Mouse (Mus musculus) liver, embryonic 11.5 days (tissue): Measurements from ENCODE around the gene Nrg3. TPM values are rescaled to one million over a fixed set of nuclear protein-coding genes. Genes with fewer than 3 reads are reported as not detected.

ENCODE experiments used
- ATAC-seq: fragments of 200-750 bp; cut with Nextera tagmentation; replicated peaks from 2 replicates; pipeline ENCODE4 v1.8.0; 2017; ENCODE audit warnings: moderate number of reproducible peaks, mild to moderate bottlenecking, moderate TSS enrichment, moderate library complexity; ENCODE audit not compliant: low FRiP score
- DNase-seq: peaks from one replicate; pipeline ENCODE4 v3.0.0-alpha.2; 2017; ENCODE audit warnings: low spot score
- H3K27ac ChIP-seq: fragments of 300-500 bp; sonication (generic); 2 replicates; pipeline ENCODE4 v1.5.1; 2014; ENCODE audit warnings: mild to moderate bottlenecking, low read depth, low read length, control low read depth
- H3K27me3 ChIP-seq: fragments of 300-500 bp; sonication (generic); replicated peaks from 2 replicates; pipeline ENCODE4 v1.6.1; 2014; ENCODE audit warnings: low read length, mixed read lengths; ENCODE audit not compliant: control insufficient read depth, insufficient read depth
- H3K36me3 ChIP-seq: fragments of 300-500 bp; sonication (generic); 2 replicates; pipeline ENCODE4 v1.6.1; 2014; ENCODE audit warnings: mild to moderate bottlenecking, low read length, moderate library complexity, mixed read lengths; ENCODE audit not compliant: control insufficient read depth, insufficient read depth
- H3K4me1 ChIP-seq: fragments of 300-500 bp; sonication (generic); replicated peaks from 2 replicates; pipeline ENCODE4 v1.6.1; 2014; ENCODE audit warnings: low read length, mixed read lengths; ENCODE audit not compliant: control insufficient read depth, insufficient read depth
- H3K4me2 ChIP-seq: fragments of 300-500 bp; sonication (generic); 2 replicates; pipeline ENCODE4 v1.6.1; 2014; ENCODE audit warnings: mild to moderate bottlenecking, control low read depth, moderate library complexity
- H3K4me3 ChIP-seq: fragments of 300-500 bp; sonication (generic); 2 replicates; pipeline ENCODE4 v1.5.1; 2014; ENCODE audit warnings: low read depth, low read length, control low read depth
- H3K9ac ChIP-seq: fragments of 300-500 bp; sonication (generic); 2 replicates; pipeline ENCODE4 v1.6.1; 2014; ENCODE audit warnings: low read depth, low read length, control low read depth
- H3K9me3 ChIP-seq: fragments of 300-500 bp; sonication (generic); 2 replicates; pipeline ENCODE4 v1.6.1; 2016; ENCODE audit warnings: low read length, inconsistent platforms, mixed read lengths; ENCODE audit not compliant: control insufficient read depth
- WGBS: fragments of 180-500 bp; shearing (Covaris S2); extraction: QIAGEN DNeasy Blood & Tissue Kit; methylation state at CpG from one replicate; pipeline ENCODE4 v1.1.7; 2014; 5-methylcytosine and 5-hydroxymethylcytosine counted together
- polyA plus RNA-seq: library from polyadenylated mRNA; unstranded; fragments of >200 nt; fragmentation: Nextera tagmentation; extraction: Ambion mirVana; gene quantifications from 2 replicates; pipeline ENCODE4 v1.2.1, GENCODE M21; 2014

The Nrg3 gene
- polyA plus RNA-seq, 1 experiment from 2014 or later, result 0.16 TPM

GRCm38 (mm10) chr14:39413270-39413669 lies 59.6 kb downstream of the Nrg3 start:
- ATAC-seq (no peak), DNase-seq (no peak)
- Histone ChIP-seq H3K27ac (no peak overlapping the region), H3K4me2 (no peak overlapping the region), H3K4me3 (no peak overlapping the region), H3K9me3 (no peaks in the 10 kb centered on the region), H3K9ac (no peak overlapping the region), H3K4me1 (no peaks in the 10 kb centered on the region), H3K36me3 (no peaks in the 10 kb centered on the region), H3K27me3 (no peaks in the 10 kb centered on the region)
- WGBS, result 78% methylated on average over 9 of the region's 9 CpGs

- no peaks in the 10 kb centered on the region for H3K4me1 ChIP-seq
- DNase-seq, result no peak
- ATAC-seq, result no peak
Measured at GRCm38 (mm10) chr14:39386845-39387244, 86.0 kb downstream of the Nrg3 start.

GRCm38 (mm10) chr14:39381321-39381720 lies 91.6 kb downstream of the Nrg3 start:
- no peaks in the 10 kb centered on the region for H3K36me3 ChIP-seq
- no peak overlapping the region for H3K9ac ChIP-seq
- no peak for DNase-seq
- H3K4me2 ChIP-seq, result no peak overlapping the region
- no peaks in the 10 kb centered on the region for H3K4me1 ChIP-seq
- ATAC-seq, result no peak
- no peak overlapping the region for H3K27ac ChIP-seq
- no peaks in the 10 kb centered on the region for H3K9me3 ChIP-seq
- H3K27me3 ChIP-seq, result no peaks in the 10 kb centered on the region
- H3K4me3 ChIP-seq, result no peak overlapping the region

More at GRCm38 (mm10) chr14:39386845-39387244, 86.0 kb downstream of the Nrg3 start:
- no peaks in the 10 kb centered on the region for H3K36me3 ChIP-seq
- no peaks in the 10 kb centered on the region for H3K9me3 ChIP-seq
- H3K4me2 ChIP-seq, result no peak overlapping the region
- H3K27me3 ChIP-seq, result no peaks in the 10 kb centered on the region
- H3K4me3 ChIP-seq, result no peak overlapping the region
- H3K9ac ChIP-seq, result no peak overlapping the region
- no peak overlapping the region for H3K27ac ChIP-seq

GRCm38 (mm10) chr14:39373220-39373619 lies 99.7 kb downstream of the Nrg3 start:
- Histone ChIP-seq H3K4me3 (no peak overlapping the region), H3K9ac (no peak overlapping the region), H3K9me3 (no peaks in the 10 kb centered on the region), H3K27me3 (no peaks in the 10 kb centered on the region), H3K4me2 (no peak overlapping the region), H3K36me3 (no peaks in the 10 kb centered on the region), H3K4me1 (no peaks in the 10 kb centered on the region), H3K27ac (no peak overlapping the region)
- ATAC-seq, result no peak
- DNase-seq, result no peak
- 66% methylated on average over 1 of the region's 1 CpGs for WGBS

GRCm38 (mm10) chr14:39356251-39356650 lies 116.6 kb downstream of the Nrg3 start:
- Histone ChIP-seq H3K9ac (no peak overlapping the region), H3K9me3 (no peaks in the 10 kb centered on the region), H3K27me3 (no peaks in the 10 kb centered on the region), H3K4me3 (no peak overlapping the region), H3K27ac (no peak overlapping the region), H3K4me1 (no peaks in the 10 kb centered on the region), H3K4me2 (no peak overlapping the region), H3K36me3 (no peaks in the 10 kb centered on the region)
- DNase-seq (no peak), ATAC-seq (no peak)
- 82% methylated on average over 2 of the region's 2 CpGs for WGBS

GRCm38 (mm10) chr14:39351979-39352737 lies 120.7 kb downstream of the Nrg3 start:
- no peak for ATAC-seq
- Histone ChIP-seq H3K4me3 (no peak overlapping the region), H3K27ac (no peak overlapping the region), H3K9ac (no peak overlapping the region), H3K9me3 (no peaks in the 10 kb centered on the region), H3K27me3 (no peaks in the 10 kb centered on the region), H3K4me2 (no peak overlapping the region), H3K4me1 (no peaks in the 10 kb centered on the region), H3K36me3 (no peaks in the 10 kb centered on the region)
- no peak for DNase-seq
- WGBS, result 63% methylated on average over 4 of the region's 4 CpGs

GRCm38 (mm10) chr14:39317424-39318110 lies 155.3 kb downstream of the Nrg3 start:
- H3K27ac ChIP-seq, result no peak overlapping the region
- no peaks in the 10 kb centered on the region for H3K36me3 ChIP-seq
- H3K4me1 ChIP-seq, result no peaks in the 10 kb centered on the region
- ATAC-seq (no peak), DNase-seq (no peak)
- no peak overlapping the region for H3K9ac ChIP-seq
- no peak overlapping the region for H3K4me3 ChIP-seq
- no peaks in the 10 kb centered on the region for H3K9me3 ChIP-seq
- no peak overlapping the region for H3K4me2 ChIP-seq
- WGBS, result 65% methylated on average over 4 of the region's 4 CpGs
- H3K27me3 ChIP-seq, result no peaks in the 10 kb centered on the region

- H3K36me3 ChIP-seq, result no peaks in the 10 kb centered on the region
- no peak overlapping the region for H3K4me2 ChIP-seq
- ATAC-seq, result no peak
- DNase-seq, result no peak
- H3K4me3 ChIP-seq, result no peak overlapping the region
- no peak overlapping the region for H3K9ac ChIP-seq
- H3K27me3 ChIP-seq, result no peaks in the 10 kb centered on the region
- H3K9me3 ChIP-seq, result no peaks in the 10 kb centered on the region
- H3K27ac ChIP-seq, result no peak overlapping the region
- H3K4me1 ChIP-seq, result no peaks in the 10 kb centered on the region
Measured at GRCm38 (mm10) chr14:39314111-39314510, 158.8 kb downstream of the Nrg3 start.

GRCm38 (mm10) chr14:39265121-39265520 lies 207.8 kb downstream of the Nrg3 start:
- Histone ChIP-seq H3K4me1 (no peaks in the 10 kb centered on the region), H3K4me3 (no peak overlapping the region), H3K27ac (no peak overlapping the region), H3K36me3 (no peaks in the 10 kb centered on the region), H3K9ac (no peak overlapping the region), H3K27me3 (no peaks in the 10 kb centered on the region), H3K4me2 (no peak overlapping the region), H3K9me3 (no peaks in the 10 kb centered on the region)
- DNase-seq (no peak), ATAC-seq (no peak)
- 76% methylated on average over 1 of the region's 1 CpGs for WGBS
